Mouse (Mus musculus): ENCODE measurements around the gene Eps15.
"Not testable (repeated sequence)": the region's sequence is repeated elsewhere in the genome, so short reads cannot be mapped to it uniquely, and the experiment has no call there.

Eps15 gene

DNA sequence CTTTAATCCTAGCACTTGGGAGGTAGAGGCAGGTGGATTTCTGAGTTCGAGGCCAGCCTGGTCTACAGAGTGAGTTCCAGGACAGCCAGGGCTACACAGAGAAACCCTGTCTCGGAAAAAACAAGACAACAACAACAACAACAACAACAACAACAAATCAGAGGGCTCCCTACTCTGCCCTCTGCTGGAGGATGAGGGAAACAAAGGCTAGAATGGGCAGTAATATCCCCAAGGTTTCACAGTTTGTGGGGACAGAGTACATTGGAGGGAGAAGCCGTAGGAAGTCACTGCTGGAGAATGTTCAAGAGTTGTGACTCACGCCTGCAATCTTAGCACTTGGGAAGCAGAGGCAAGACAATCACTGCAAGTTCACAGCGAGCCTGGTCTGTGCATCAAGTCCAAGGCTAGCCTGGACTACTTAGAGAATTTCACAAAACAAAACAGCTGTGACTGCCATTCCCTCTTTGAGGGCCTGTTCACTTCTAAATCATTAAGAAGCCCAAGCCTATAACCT lies 121.2 kb downstream of the Eps15 start:
- DNase-seq (ENCODE audit: low spot score): no peak

- DNase-seq (ENCODE audit: low spot score): not testable (repeated sequence)
Measured at GRCm38 (mm10) chr4:109404908-109405307, 124.8 kb downstream of the Eps15 start.

DNA sequence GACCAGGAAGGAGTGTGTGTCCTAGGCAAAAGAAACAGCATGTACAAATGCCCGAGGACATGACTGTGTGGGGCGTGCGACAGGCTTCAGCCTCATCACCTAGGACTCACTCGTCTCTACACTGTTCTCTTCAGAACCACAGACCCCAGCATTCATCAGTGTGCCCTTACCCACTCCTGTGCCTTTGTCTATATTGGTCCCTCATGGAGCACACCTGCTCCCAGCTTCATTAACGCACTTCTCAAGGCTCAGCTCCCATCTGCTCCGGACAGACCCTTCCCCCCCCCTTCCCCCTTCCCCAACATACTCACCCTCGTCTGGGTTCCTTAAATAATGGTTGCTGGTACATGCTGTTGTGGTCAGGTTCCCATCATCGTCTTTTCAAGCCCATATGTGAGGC lies 125.3 kb downstream of the Eps15 start:
- DNase-seq (ENCODE audit: low spot score): no peak

DNA sequence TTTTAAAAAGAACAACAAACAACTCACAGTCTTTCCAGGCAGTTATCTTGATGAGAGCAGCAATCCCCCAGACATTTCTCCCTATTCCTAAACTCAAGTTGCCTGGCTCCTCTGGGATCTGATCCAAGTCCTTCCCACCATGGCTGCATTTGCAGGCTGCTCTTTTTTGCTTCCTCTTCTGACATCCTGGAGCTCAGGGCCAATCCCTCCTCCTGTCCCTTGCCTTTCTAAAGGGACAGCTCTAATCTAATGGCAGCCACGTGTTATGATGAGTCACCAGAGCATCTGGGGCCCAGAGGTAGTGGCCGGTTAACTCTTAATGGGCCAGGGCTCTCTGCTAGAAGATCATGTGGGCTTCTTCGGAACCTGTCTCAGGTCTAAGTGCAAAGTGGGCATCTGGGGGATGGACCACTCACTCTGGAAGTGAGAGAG lies 126.0 kb downstream of the Eps15 start:
- DNase-seq (ENCODE audit: low spot score): no peak

DNA sequence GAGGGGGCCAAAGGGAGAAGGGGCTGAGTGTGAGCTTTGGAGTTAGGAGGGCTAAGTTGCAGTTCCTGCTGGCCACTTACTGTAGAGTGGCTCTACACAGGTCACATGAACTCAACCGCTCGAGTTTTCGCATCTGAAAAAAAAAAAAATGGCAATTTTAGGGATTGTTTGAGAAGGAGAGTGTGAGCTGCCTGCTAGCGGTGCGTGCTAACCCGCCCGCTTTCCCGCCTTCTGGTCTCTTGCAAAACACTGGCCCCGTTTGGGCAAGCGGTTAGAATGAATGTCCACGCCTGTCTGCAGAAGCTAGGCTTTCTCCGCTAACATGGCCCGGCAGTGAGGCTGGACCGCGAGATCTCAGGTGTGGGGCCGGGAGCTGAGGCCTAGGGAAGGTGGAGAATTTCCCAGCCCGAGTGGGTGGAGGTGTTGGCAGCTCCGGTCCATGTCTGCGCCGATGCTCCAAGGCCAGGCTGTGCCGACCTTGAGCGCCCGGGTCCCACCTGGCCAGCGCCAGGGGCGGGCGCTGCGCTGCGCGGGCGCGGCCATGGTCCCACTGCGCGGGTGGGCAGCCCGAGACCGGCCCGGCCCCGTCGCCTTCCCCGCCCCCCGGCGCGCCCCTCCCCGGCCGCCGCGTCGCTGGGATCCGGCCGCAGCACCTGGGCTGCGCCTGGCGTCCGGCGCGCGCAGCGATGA lies 126.6 kb downstream of the Eps15 start, which contains the start of gene Ttc39a:
Gene Ttc39a (plus strand): TSS at position 138 of the 690 bp plus-strand sequence.
- no peak for DNase-seq (ENCODE audit: low spot score)

DNA sequence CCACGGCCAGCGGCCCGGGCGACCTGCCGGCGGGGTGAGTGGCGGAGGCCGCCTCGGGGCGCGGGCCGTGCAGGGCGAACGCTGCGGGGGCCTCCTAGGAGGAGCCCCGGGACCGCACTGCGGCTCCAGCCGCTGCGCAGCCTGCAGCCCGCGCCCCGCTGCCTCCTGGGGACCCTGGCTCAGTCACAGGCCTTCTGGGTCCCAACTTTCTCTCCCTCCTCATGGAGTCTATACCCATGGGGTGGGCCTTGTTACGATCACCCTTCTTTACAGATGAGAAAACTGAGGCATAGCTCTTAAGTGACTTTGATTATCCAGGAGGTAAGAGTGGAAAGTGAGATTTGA lies 127.1 kb downstream of the Eps15 start:
- DNase-seq (ENCODE audit: low spot score): no peak

- DNase-seq (ENCODE audit: low spot score): no peak
Measured at GRCm38 (mm10) chr4:109407701-109408485, 127.8 kb downstream of the Eps15 start.

- DNase-seq (ENCODE audit: low spot score): no peak
Measured at GRCm38 (mm10) chr4:109410681-109411376, 130.8 kb downstream of the Eps15 start.

- no peak for DNase-seq (ENCODE audit: low spot score)
Measured at GRCm38 (mm10) chr4:109411377-109411967, 131.4 kb downstream of the Eps15 start.

DNA sequence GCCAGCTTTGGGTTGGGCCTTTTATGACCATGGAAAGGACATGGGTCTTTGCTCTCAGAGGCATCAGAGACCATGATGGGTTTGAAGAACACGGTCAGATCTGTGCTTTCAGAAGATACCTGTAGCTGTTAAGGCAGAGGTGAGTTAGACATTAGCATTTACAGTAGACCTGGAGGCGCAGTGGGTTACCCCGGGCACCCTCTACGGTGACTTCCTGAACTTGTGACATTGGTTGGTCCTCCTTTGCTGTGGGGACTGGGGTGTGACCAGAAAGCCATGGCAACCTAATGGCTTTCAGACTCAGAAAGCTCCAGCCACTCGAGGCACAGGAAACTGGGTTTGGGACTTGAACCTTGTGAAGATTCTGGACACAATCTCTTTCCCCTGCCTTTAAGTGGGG lies 132.2 kb downstream of the Eps15 start:
- DNase-seq (ENCODE audit: low spot score): no peak

DNA sequence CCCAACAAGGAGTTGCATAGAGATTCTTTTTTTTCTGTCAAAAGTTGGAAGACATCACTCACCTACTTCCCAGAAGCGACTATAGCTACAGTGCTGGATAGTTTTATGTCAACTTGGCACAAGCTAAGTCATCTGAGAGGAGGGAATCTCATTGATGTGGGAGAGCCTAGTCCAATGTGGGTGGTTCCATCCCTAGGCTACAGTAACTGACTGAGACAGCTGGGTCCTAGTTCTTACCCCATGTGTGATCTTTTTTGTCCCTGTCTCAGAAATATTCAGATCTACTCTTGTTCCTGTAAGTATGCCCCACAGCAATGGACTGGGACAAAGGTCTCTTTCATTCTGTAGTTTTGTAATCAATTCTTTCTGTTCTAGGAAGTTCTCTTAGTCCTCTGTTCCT lies 137.9 kb downstream of the Eps15 start:
- no peak for DNase-seq (ENCODE audit: low spot score)

DNA sequence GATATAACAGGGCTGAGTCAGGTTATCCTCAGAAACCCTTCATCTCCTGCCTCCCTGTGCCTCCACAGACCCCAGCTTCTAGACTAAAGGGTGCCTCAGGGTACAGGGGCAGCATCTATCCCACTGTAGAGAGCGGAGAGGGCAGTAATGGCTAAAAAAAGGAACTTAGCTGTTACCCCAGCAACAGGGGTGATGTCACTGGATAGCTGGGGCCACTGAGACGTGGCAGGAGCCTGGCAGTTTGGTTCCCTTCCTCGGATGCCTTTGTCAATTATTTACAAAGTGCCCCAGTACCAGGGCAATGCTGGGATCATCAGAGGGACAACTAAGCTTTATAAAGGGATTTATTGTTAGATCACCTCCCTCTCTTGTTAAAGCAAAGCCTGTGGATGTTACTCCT lies 138.9 kb downstream of the Eps15 start:
- DNase-seq (ENCODE audit: low spot score): no peak

- DNase-seq (ENCODE audit: low spot score): no peak
Measured at GRCm38 (mm10) chr4:109419563-109419962, 139.5 kb downstream of the Eps15 start.

- DNase-seq (ENCODE audit: low spot score): no peak
Measured at GRCm38 (mm10) chr4:109420138-109420795, 140.2 kb downstream of the Eps15 start.

GRCm38 (mm10) chr4:109421608-109422007 lies 141.5 kb downstream of the Eps15 start:
- DNase-seq (ENCODE audit: low spot score): no peak

GRCm38 (mm10) chr4:109422436-109422835 lies 142.4 kb downstream of the Eps15 start:
- DNase-seq (ENCODE audit: low spot score): no peak

DNA sequence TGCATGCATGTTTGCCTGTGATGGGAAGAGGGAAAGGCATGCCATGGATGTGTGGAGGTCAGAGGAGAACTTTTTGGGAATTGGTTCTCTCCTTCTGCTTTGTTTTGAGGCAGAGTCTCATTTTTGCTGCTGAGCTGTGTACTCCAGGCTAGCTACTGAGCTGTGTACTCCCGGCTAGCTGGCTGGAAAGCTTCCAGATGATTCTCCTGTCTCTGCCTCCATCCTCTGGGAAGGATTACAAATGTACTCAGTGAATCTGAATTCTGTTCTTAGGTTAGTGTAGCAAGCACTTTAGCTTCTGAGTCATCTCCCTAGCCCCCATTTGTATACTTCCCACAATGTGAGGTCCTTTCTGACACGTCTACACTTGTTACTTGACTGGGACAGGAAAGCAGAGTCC lies 143.4 kb downstream of the Eps15 start:
- no peak for DNase-seq (ENCODE audit: low spot score)

DNA sequence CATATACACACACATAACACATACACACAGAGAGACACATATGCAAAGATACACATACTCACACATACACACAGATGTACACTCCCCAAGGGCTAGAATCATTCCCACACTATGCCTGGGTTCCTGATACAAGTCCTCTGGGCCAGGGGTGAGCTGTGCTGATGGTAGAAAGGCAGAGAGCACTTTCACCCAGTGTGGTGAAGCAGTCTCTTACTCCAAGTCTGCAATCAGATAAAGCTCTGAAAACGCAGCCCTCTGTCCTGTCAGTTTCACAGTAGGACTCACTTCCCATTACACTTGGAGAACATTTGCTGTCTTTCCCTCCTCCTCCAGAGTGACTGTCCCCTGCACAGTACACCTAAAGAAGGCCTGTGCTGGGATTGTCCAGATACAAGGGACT lies 147.0 kb downstream of the Eps15 start:
- DNase-seq (ENCODE audit: low spot score): no peak

GRCm38 (mm10) chr4:109430250-109430649 lies 150.2 kb downstream of the Eps15 start:
- no peak for DNase-seq (ENCODE audit: low spot score)

GRCm38 (mm10) chr4:109430854-109431253 lies 150.8 kb downstream of the Eps15 start:
- DNase-seq (ENCODE audit: low spot score): no peak

DNA sequence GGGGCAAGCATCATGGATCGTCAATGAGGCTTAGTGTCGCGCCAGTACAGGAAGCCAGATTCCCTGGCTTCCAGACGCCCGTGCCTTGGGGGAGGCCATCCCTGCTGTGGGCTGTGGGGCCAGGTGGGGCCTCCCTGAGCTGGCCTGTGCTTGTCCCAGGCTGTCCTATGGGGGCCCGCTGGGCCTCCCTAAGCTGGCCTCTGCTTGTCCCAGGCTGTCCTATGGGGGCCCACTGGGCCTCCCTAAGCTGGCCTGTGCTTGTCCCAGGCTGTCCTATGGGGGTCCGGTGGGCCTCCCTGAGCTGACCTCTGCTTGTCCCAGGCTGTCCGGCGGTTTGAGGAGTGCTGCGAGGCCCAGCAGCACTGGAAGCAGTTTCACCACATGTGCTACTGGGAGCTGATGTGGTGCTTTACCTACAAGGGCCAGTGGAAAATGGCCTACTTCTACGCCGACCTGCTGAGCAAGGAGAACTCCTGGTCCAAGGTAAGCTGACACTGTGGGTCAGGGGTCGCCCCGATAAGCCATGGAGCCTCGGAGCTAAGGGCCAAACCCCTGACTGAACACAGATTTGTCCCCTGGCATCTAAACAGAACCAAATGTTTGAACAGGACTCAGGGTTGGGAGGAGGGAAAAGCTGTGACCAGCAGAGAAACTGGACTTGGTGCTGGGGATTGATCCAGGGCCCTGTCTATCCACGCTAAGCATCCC lies 152.8 kb downstream of the Eps15 start:
- no peak for DNase-seq (ENCODE audit: low spot score)

Measured in urinary bladder, postnatal 10 days (tissue).